Mouse (Mus musculus) olfactory bulb, adult 2 months (tissue): ENCODE data around the gene Prkab2.

Experiments used
- CTCF ChIP-seq: fragments of 200-500 bp; IDR thresholded peaks from 2 replicates; pipeline ENCODE4 v1.5.1; 2012; ENCODE audit warnings: low read depth, mild to moderate bottlenecking, low read length, moderate library complexity; ENCODE audit not compliant: insufficient read depth
- POLR2A ChIP-seq: fragments of 200-500 bp; IDR thresholded peaks from 2 replicates; pipeline ENCODE4 v1.6.1; 2012; ENCODE audit warnings: mild to moderate bottlenecking, low read depth, low read length, moderate library complexity; ENCODE audit not compliant: insufficient read depth

- no peak for TF ChIP-seq CTCF
- TF ChIP-seq POLR2A = no peak
These were observed 33.5 kb downstream of the Prkab2 start for GRCm38 (mm10) chr3:97691443-97692017.
